Mouse (Mus musculus): ENCODE data around the gene Wdr76. TPM values are rescaled to one million over a fixed set of nuclear protein-coding genes. Genes with fewer than 3 reads are reported as not detected.
"Not testable (repeated sequence)": the region's sequence is repeated elsewhere in the genome, so short reads cannot be mapped to it uniquely, and the experiment has no call there.

Gene Wdr76
- polyA plus RNA-seq, 1 experiment from 2014 or later, result 5.3 TPM

DNA sequence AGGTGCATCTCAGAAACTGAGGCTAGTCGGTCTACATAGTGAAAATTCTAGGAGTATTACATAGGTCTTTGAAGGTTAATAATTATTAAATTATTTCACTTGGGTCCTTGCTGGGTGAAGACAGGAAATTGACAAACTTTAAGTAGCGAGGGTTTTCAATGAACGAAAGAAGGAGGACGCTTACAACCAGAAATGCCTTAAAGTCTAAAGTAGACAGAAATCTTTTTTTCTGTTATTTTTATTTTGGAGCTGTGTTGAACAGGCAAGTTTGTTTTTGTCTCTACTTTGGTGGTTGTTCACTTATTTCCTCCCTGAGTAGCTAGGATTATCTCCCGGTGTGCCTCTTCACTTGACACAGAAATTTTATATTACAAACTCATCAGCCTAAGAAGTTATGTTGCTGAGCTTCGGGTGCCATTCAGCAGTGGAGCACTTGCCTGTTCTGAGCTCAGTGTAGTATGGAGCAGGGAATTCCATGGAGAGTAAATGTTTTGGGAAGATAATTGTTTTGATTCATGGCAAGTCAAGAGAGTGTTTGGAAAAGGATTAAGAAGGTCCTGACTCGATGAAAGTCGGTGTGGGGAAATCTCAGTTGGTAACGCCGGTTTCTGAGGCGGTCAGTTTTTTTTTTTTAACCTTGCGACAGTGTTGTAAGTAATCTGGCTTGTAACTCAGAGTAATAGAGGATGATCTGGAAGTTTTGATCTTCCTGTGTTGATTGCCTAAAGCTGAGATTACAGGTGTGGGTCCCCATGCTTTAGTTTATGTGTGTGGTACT, 839 bp downstream of the Wdr76 start:
- peaks cover 6% of the 10 kb centered on the region for H3K4me1 ChIP-seq (replicated peaks; ENCODE audit: insufficient read depth, low read length)
- no peaks in the 10 kb centered on the region for H3K9me3 ChIP-seq (replicated peaks; ENCODE audit: low read length)
- H3K9ac ChIP-seq (ENCODE audit: low read depth, low read length), result peak overlapping the region; percentile 9; the same call in 1 of the 2 replicates
- H3K36me3 ChIP-seq (ENCODE audit: insufficient read depth, low read length), result 0 out of 2 replicates have a peak, but pooled peaks cover 4% of the 10 kb centered on the region
- 6% methylated on average over 12 of the region's 12 CpGs for WGBS
- TF ChIP-seq CTCF (IDR thresholded peaks at IDR 0.05; ENCODE audit: low read depth), result no peak
- peak overlapping the region; percentile 54 for H3K4me2 ChIP-seq (ENCODE audit: low read length)
- no peak overlapping the region for H3K27ac ChIP-seq
- peak; percentile 4 for DNase-seq (ENCODE audit: low spot score)
- no peaks in the 10 kb centered on the region for H3K27me3 ChIP-seq (ENCODE audit: insufficient read depth, low read length)
- ATAC-seq (replicated peaks; ENCODE audit: low FRiP score, low read depth), result no peak
- peak overlapping the region; percentile 55 for H3K4me3 ChIP-seq (replicated peaks; ENCODE audit: low read depth, low read length)

- Histone ChIP-seq H3K9me3 (replicated peaks; ENCODE audit: low read length) (no peaks in the 10 kb centered on the region), H3K27ac (no peak overlapping the region), H3K4me3 (replicated peaks; ENCODE audit: low read depth, low read length) (peak overlapping the region; percentile 55; the same call in 1 of the 2 replicates), H3K9ac (ENCODE audit: low read depth, low read length) (no peak overlapping the region), H3K4me2 (ENCODE audit: low read length) (peak overlapping the region; percentile 54), H3K27me3 (ENCODE audit: insufficient read depth, low read length) (no peaks in the 10 kb centered on the region), H3K36me3 (ENCODE audit: insufficient read depth, low read length) (0 out of 2 replicates have a peak, but pooled peaks cover 4% of the 10 kb centered on the region), H3K4me1 (replicated peaks; ENCODE audit: insufficient read depth, low read length) (peaks cover 6% of the 10 kb centered on the region)
- DNase-seq (ENCODE audit: low spot score) (no peak), ATAC-seq (replicated peaks; ENCODE audit: low FRiP score, low read depth) (no peak)
- WGBS, result 70% methylated on average over 2 of the region's 2 CpGs
- TF ChIP-seq CTCF (IDR thresholded peaks at IDR 0.05; ENCODE audit: low read depth), result no peak
Observed at GRCm38 (mm10) chr2:121507951-121508330, 1.4 kb downstream of the Wdr76 start.

DNA sequence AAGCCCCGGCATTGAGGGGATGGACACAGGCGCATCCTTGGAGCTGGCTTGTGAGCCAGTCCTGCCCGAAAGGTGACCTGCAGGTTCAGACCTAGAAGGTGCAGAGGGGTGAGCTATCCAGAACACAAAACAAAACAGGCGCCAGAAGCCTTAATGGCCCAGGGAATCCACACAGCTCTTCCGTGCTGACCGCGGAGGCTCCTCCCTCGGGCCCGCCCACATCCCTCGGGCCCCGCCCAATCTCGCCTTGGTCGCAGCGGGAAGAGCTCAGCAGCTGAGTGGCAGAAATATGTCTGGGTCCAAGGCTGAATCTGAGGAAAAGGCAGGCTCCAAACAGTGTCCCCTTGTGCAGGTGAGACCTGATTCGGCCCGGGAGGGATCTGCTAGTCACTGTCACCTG, 3.1 kb downstream of the Wdr76 start:
- ATAC-seq (replicated peaks; ENCODE audit: low FRiP score, low read depth) (peak; percentile 81), DNase-seq (ENCODE audit: low spot score) (peak; percentile 72)
- H3K36me3 ChIP-seq (ENCODE audit: insufficient read depth, low read length), result 0 out of 2 replicates have a peak, but pooled peaks cover 7% of the 10 kb centered on the region
- peaks cover 6% of the 10 kb centered on the region for H3K4me1 ChIP-seq (replicated peaks; ENCODE audit: insufficient read depth, low read length)
- TF ChIP-seq CTCF (IDR thresholded peaks at IDR 0.05; ENCODE audit: low read depth), result no peak
- H3K9me3 ChIP-seq (replicated peaks; ENCODE audit: low read length), result no peaks in the 10 kb centered on the region
- 23% methylated on average over 16 of the region's 16 CpGs for WGBS
- no peaks in the 10 kb centered on the region for H3K27me3 ChIP-seq (ENCODE audit: insufficient read depth, low read length)
- peak overlapping the region; percentile 65 for H3K4me2 ChIP-seq (ENCODE audit: low read length)
- peak overlapping the region; percentile 39 for H3K4me3 ChIP-seq (replicated peaks; ENCODE audit: low read depth, low read length)
- 0 out of 2 replicates have a peak overlapping the region, but pooled peaks have one; percentile 47 for H3K9ac ChIP-seq (ENCODE audit: low read depth, low read length)
- H3K27ac ChIP-seq, result no peak overlapping the region

- Histone ChIP-seq H3K36me3 (ENCODE audit: insufficient read depth, low read length) (0 out of 2 replicates have a peak, but pooled peaks cover 7% of the 10 kb centered on the region), H3K9ac (ENCODE audit: low read depth, low read length) (no peak overlapping the region), H3K27me3 (ENCODE audit: insufficient read depth, low read length) (no peaks in the 10 kb centered on the region), H3K9me3 (replicated peaks; ENCODE audit: low read length) (no peaks in the 10 kb centered on the region), H3K4me1 (replicated peaks; ENCODE audit: insufficient read depth, low read length) (peaks cover 6% of the 10 kb centered on the region), H3K4me2 (ENCODE audit: low read length) (no peak overlapping the region), H3K27ac (no peak overlapping the region), H3K4me3 (replicated peaks; ENCODE audit: low read depth, low read length) (no peak overlapping the region)
- ATAC-seq (replicated peaks; ENCODE audit: low FRiP score, low read depth), result no peak
- DNase-seq (ENCODE audit: low spot score), result no peak
- 95% methylated on average over 8 of the region's 8 CpGs for WGBS
- no peak for TF ChIP-seq CTCF (IDR thresholded peaks at IDR 0.05; ENCODE audit: low read depth)
Observed at GRCm38 (mm10) chr2:121511401-121511800, 4.9 kb downstream of the Wdr76 start.

DNA sequence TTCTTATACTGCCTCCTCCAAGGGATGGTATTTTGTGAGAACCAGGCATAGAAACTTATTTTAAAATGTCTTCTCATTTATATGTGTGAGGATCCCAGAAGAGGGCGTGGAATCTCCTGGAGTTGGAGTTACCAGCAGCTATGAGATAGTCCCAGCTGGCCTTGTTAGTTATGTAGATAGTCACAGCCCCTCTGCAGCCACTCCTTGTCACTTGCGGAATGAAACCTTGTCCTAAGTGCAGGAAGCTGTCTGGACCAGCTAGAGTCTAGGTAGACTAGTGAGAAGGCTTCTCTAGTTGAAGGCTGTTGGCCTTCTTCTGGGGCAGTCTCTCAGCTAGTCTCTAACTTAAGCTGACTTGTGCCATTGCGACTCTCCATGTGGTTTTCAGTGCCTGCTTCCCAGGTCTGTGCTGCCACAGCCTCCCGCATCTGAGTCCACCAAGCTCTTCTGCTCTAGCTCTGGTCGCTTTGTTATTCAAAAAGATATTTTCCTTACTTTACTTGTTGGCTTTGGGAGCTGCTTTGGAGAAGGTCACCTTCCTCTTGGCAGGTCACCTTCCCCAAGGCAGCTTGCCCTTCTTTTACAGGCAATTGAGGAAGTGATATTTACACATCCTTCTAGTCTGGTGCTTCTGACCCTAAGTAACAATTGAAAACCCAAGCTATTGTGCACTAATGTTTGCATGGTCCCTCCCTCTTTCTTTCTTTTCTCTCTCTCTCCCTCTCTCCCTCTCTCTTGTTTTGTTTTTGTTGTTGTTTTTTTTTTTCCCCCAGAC, 6.7 kb downstream of the Wdr76 start:
- DNase-seq (ENCODE audit: low spot score); H3K4me2 ChIP-seq (ENCODE audit: low read length); H3K9me3 ChIP-seq (replicated peaks; ENCODE audit: low read length); H3K9ac ChIP-seq (ENCODE audit: low read depth, low read length); ATAC-seq (replicated peaks; ENCODE audit: low FRiP score, low read depth); H3K36me3 ChIP-seq (ENCODE audit: insufficient read depth, low read length); H3K27me3 ChIP-seq (ENCODE audit: insufficient read depth, low read length); H3K27ac ChIP-seq; H3K4me3 ChIP-seq (replicated peaks; ENCODE audit: low read depth, low read length); H3K4me1 ChIP-seq (replicated peaks; ENCODE audit: insufficient read depth, low read length): not testable (repeated sequence)
- 91% methylated on average over 4 of the region's 5 CpGs for WGBS

GRCm38 (mm10) chr2:121514211-121514610, 7.7 kb downstream of the Wdr76 start:
- 93% methylated on average over 4 of the region's 4 CpGs for WGBS
- 0 out of 2 replicates have a peak overlapping the region, but pooled peaks have one; percentile 18 for H3K9ac ChIP-seq (ENCODE audit: low read depth, low read length)
- no peaks in the 10 kb centered on the region for H3K27me3 ChIP-seq (ENCODE audit: insufficient read depth, low read length)
- 0 out of 2 replicates have a peak, but pooled peaks cover 7% of the 10 kb centered on the region for H3K36me3 ChIP-seq (ENCODE audit: insufficient read depth, low read length)
- H3K4me2 ChIP-seq (ENCODE audit: low read length), result no peak overlapping the region
- no peak for TF ChIP-seq CTCF (IDR thresholded peaks at IDR 0.05; ENCODE audit: low read depth)
- no peak overlapping the region for H3K27ac ChIP-seq
- no peak for DNase-seq (ENCODE audit: low spot score)
- H3K4me1 ChIP-seq (replicated peaks; ENCODE audit: insufficient read depth, low read length), result no peaks in the 10 kb centered on the region; the same call in 1 of the 2 replicates
- no peak overlapping the region for H3K4me3 ChIP-seq (replicated peaks; ENCODE audit: low read depth, low read length)
- H3K9me3 ChIP-seq (replicated peaks; ENCODE audit: low read length), result no peaks in the 10 kb centered on the region
- no peak for ATAC-seq (replicated peaks; ENCODE audit: low FRiP score, low read depth)
